Comparison of ENCODE assay signal across 16 mouse cellular contexts in genomic region chr5:76170522-76170921, GRCm38 (mm10). TPM values are rescaled to one million over a fixed set of nuclear protein-coding genes. Genes with fewer than 3 reads are reported as not detected.
DNase-seq lines count a peak whose midpoint lies in the region.
"Had no signal": no experiment of that assay in that cellular context is flagged by ENCODE, and none has a peak within 500 bp of the region (broad histone marks: within the 10 kb centered on the region; RNA-seq: fewer than 3 reads in every experiment).

No protein-coding gene starts in this region.

- intact Hi-C loops in heart, postnatal 25 days (cut with DNase I), result no loop called here
- intact Hi-C loops in left cerebral cortex, postnatal 14 days (cut with DNase I), result no loop called here

- peak; percentile 37 for DNase-seq in heart, adult 11 months
- no peak for DNase-seq in heart, postnatal 25 days (ENCODE audit: low spot score)
- peak; percentile 37 for DNase-seq in testis, postnatal 10 days (ENCODE audit: low spot score)
- no peak for DNase-seq in testis, postnatal 14 days (ENCODE audit: low spot score)
- peak; percentile 72 for DNase-seq in ZHBTc4 (ENCODE audit: low read depth, low spot score)
- DNase-seq in left cerebral cortex, postnatal 14 days (ENCODE audit: low spot score in 2 of 2), result no peak
- no peak for DNase-seq in adrenal gland, postnatal 25 days
- DNase-seq: adrenal gland, adult 2 months; adrenal gland, postnatal 36 days; B cell, adult 2 months; cerebellum, adult 11 months; cerebellum, adult 9-10 months; cerebellum, postnatal 25 days; gastrocnemius, postnatal 36 days; heart, adult 18-20 months; heart, postnatal 10 days had no signal

RNA-seq across cellular contexts. Expression of gene Tmem165, which starts 13.2 kb away (rescaled TPM):
- 10 to 100 TPM; 18.4 to 22.8 TPM for total RNA-seq in heart, postnatal 25 days (2021)
- 10 to 100 TPM; 36.1 to 36.3 TPM for total RNA-seq in left cerebral cortex, postnatal 14 days (2021)
- 36.1 and 47.4 TPM in 2 replicates for total RNA-seq in adrenal gland, postnatal 25 days (2021)

RNA-seq across cellular contexts. Expression of gene Srd5a3, which starts 30.5 kb away (rescaled TPM):
- 10 to 100 TPM in 1 of 2 experiments, 1 to 10 TPM in 1; 7.9 to 10.4 TPM for total RNA-seq in heart, postnatal 25 days (2021)
- 10 to 100 TPM; 17.8 to 19.2 TPM for total RNA-seq in left cerebral cortex, postnatal 14 days (2021)
- total RNA-seq in adrenal gland, postnatal 25 days (2021), result 30.9 and 40.2 TPM in 2 replicates

Comparison
In these comparisons a context has a peak if more than half of its experiments do, and no peak if none do; other contexts are left out.
1. DNase-seq: peak in heart, adult 11 months (single experiment), testis, postnatal 10 days (single experiment) and ZHBTc4 (single experiment); none in heart, postnatal 25 days (single experiment), testis, postnatal 14 days (single experiment), left cerebral cortex, postnatal 14 days (0 of 2) and adrenal gland, postnatal 25 days (single experiment).